Mouse (Mus musculus) 3T3-L1 (cell line): ENCODE data around the gene Chp1.

ENCODE experiments used
- DNase-seq: peaks from one replicate; pipeline ENCODE4 v3.0.0-alpha.2; 2015; ENCODE audit warnings: low read depth, low spot score

Gene Chp1

GRCm38 (mm10) chr2:119621302-119621701 is 73.8 kb downstream of the Chp1 start:
- DNase-seq, result no peak
